ENCODE assay signal across 9 mouse cellular contexts in genomic region chr2:122367701-122368080, GRCm38 (mm10). TPM values are rescaled to one million over a fixed set of nuclear protein-coding genes. Genes with fewer than 3 reads are reported as not detected.
A peak's percentile ranks its signal among the peaks of the same experiment; 100 is the strongest.
DNase-seq lines count a peak whose midpoint lies in the region; ATAC-seq and TF ChIP-seq lines count a peak whose summit lies in the region.
"Had no signal": no experiment of that assay in that cellular context is flagged by ENCODE, and none has a peak within 500 bp of the region (broad histone marks: within the 10 kb centered on the region; RNA-seq: fewer than 3 reads in every experiment).

No protein-coding gene starts in this region.

- no peak for TF ChIP-seq CTCF in liver, adult 2 months (IDR thresholded peaks at IDR 0.05; ENCODE audit: low read depth, low read length)

- WGBS in liver, adult 2 months, result 26% methylated on average over 4 of the region's 4 CpGs
- WGBS in embryonic facial prominence, embryonic 15.5 days, result 16% methylated on average over 4 of the region's 4 CpGs
- 12% methylated on average over 4 of the region's 4 CpGs for WGBS in intestine, embryonic 15.5 days
- WGBS in neural tube, embryonic 12.5 days, result 7% methylated on average over 4 of the region's 4 CpGs

- H3K27ac ChIP-seq in liver, adult 2 months (replicated peaks; ENCODE audit: insufficient read depth, low read depth, low read length), result no peak overlapping the region
- H3K27ac ChIP-seq in embryonic facial prominence, embryonic 15.5 days (replicated peaks), result no peak overlapping the region
- H3K27ac ChIP-seq in intestine, embryonic 15.5 days, result no peak overlapping the region
- H3K27ac ChIP-seq in neural tube, embryonic 12.5 days, result no peak overlapping the region

- H3K27me3 ChIP-seq in liver, adult 2 months (ENCODE audit: control insufficient read depth, insufficient read depth, low read length), result no peaks in the 10 kb centered on the region
- H3K27me3 ChIP-seq in embryonic facial prominence, embryonic 15.5 days, result no peaks in the 10 kb centered on the region
- H3K27me3 ChIP-seq in intestine, embryonic 15.5 days (replicated peaks), result no peaks in the 10 kb centered on the region
- H3K27me3 ChIP-seq in neural tube, embryonic 12.5 days (replicated peaks), result no peaks in the 10 kb centered on the region

- no peaks in the 10 kb centered on the region for H3K9me3 ChIP-seq in embryonic facial prominence, embryonic 15.5 days (replicated peaks)
- H3K9me3 ChIP-seq in intestine, embryonic 15.5 days, result no peaks in the 10 kb centered on the region
- no peaks in the 10 kb centered on the region for H3K9me3 ChIP-seq in neural tube, embryonic 12.5 days

- H3K9ac ChIP-seq in liver, adult 2 months (ENCODE audit: low read depth, low read length), result no peak overlapping the region; the same call in 1 of the 2 replicates
- peak overlapping the region; percentile 85; the same call in 1 of the 2 replicates for H3K9ac ChIP-seq in embryonic facial prominence, embryonic 15.5 days
- H3K9ac ChIP-seq in intestine, embryonic 15.5 days, result peak overlapping the region; percentile 80
- H3K9ac ChIP-seq in neural tube, embryonic 12.5 days, result peak overlapping the region; percentile 95

- H3K4me2 ChIP-seq in embryonic facial prominence, embryonic 15.5 days (replicated peaks), result peak overlapping the region; percentile 84
- H3K4me2 ChIP-seq in intestine, embryonic 15.5 days (replicated peaks), result peak overlapping the region; percentile 88
- peak overlapping the region; percentile 69 for H3K4me2 ChIP-seq in neural tube, embryonic 12.5 days (replicated peaks)

- no peaks in the 10 kb centered on the region for H3K36me3 ChIP-seq in liver, adult 2 months (ENCODE audit: control insufficient read depth, insufficient read depth, low read length)
- peaks cover 7% of the 10 kb centered on the region; the same call in 1 of the 2 replicates for H3K36me3 ChIP-seq in embryonic facial prominence, embryonic 15.5 days
- no peaks in the 10 kb centered on the region for H3K36me3 ChIP-seq in intestine, embryonic 15.5 days
- H3K36me3 ChIP-seq in neural tube, embryonic 12.5 days, result peaks cover 13% of the 10 kb centered on the region

- no peak for ATAC-seq in embryonic facial prominence, embryonic 15.5 days (ENCODE audit: insufficient number of reproducible peaks, low FRiP score, low TSS enrichment, low read depth)
- ATAC-seq in intestine, embryonic 15.5 days, result no peak
- ATAC-seq in neural tube, embryonic 12.5 days (ENCODE audit: low FRiP score, low read depth), result no peak
- no peak for ATAC-seq in frontal cortex, adult (ENCODE audit: low TSS enrichment)

- peaks cover 3% of the 10 kb centered on the region; the same call in 1 of the 2 replicates for H3K79me2 ChIP-seq in liver, adult 2 months (ENCODE audit: control insufficient read depth, insufficient read depth, low read length)

- peak overlapping the region; percentile 91; the same call in 1 of the 2 replicates for H3K4me3 ChIP-seq in liver, adult 2 months (ENCODE audit: insufficient read depth, low read depth, low read length)
- peak overlapping the region; percentile 76 for H3K4me3 ChIP-seq in embryonic facial prominence, embryonic 15.5 days (replicated peaks)
- peak overlapping the region; percentile 89 for H3K4me3 ChIP-seq in intestine, embryonic 15.5 days (replicated peaks)
- H3K4me3 ChIP-seq in neural tube, embryonic 12.5 days, result peak overlapping the region; percentile 91

- no peak for DNase-seq in liver, adult 2 months (ENCODE audit: extremely low read depth, low read depth, low spot score)
- DNase-seq in liver, result no peak
- no peak for DNase-seq in right cerebral cortex, postnatal 4 days
- no peak for DNase-seq in embryo, embryonic 9.5 days (ENCODE audit: extremely low spot score)
- DNase-seq: heart, postnatal 4 days had no signal

- peaks cover 7% of the 10 kb centered on the region for H3K4me1 ChIP-seq in liver, adult 2 months (ENCODE audit: control insufficient read depth, insufficient read depth, low read length)
- peaks cover 22% of the 10 kb centered on the region for H3K4me1 ChIP-seq in embryonic facial prominence, embryonic 15.5 days
- H3K4me1 ChIP-seq in intestine, embryonic 15.5 days (replicated peaks), result peaks cover 18% of the 10 kb centered on the region
- H3K4me1 ChIP-seq in neural tube, embryonic 12.5 days, result peaks cover 31% of the 10 kb centered on the region

- no peak for TF ChIP-seq POLR2A in liver, adult 2 months (IDR thresholded peaks at IDR 0.05; ENCODE audit: extremely low read depth, insufficient read depth, low read length)

RNA-seq across cellular contexts. Expression of gene Shf, which starts 1.3 kb away (rescaled TPM):
- 6.6 and 6.7 TPM in 2 replicates for total RNA-seq in liver, adult 2 months (2014; rRNA removed)
- 8.1 and 14.0 TPM in 2 replicates for polyA plus RNA-seq in liver, adult 2 months (2012; rRNA removed)
- 4.5 and 5.0 TPM in 2 replicates for polyA plus RNA-seq in embryonic facial prominence, embryonic 15.5 days (2015; fragmentation: Nextera tagmentation; extraction: Ambion mirVana)
- 2.7 and 3.6 TPM in 2 replicates for polyA plus RNA-seq in intestine, embryonic 15.5 days (2015; fragmentation: Nextera tagmentation; extraction: Ambion mirVana)
- 12.2 and 15.1 TPM in 2 replicates for polyA plus RNA-seq in neural tube, embryonic 12.5 days (2016; fragmentation: Nextera tagmentation; extraction: Ambion mirVana)

RNA-seq across cellular contexts. Expression of gene Duox1, which starts 52.2 kb away (rescaled TPM):
- not detected in 2 replicates for total RNA-seq in liver, adult 2 months (2014; rRNA removed)
- not detected in 2 replicates for polyA plus RNA-seq in liver, adult 2 months (2012; rRNA removed)
- 1.5 TPM in 2 replicates for polyA plus RNA-seq in embryonic facial prominence, embryonic 15.5 days (2015; fragmentation: Nextera tagmentation; extraction: Ambion mirVana)
- 0.03 and 0.08 TPM in 2 replicates for polyA plus RNA-seq in intestine, embryonic 15.5 days (2015; fragmentation: Nextera tagmentation; extraction: Ambion mirVana)
- 0.10 and 0.15 TPM in 2 replicates for polyA plus RNA-seq in neural tube, embryonic 12.5 days (2016; fragmentation: Nextera tagmentation; extraction: Ambion mirVana)
- total RNA-seq: heart, postnatal 4 days had no signal

RNA-seq across cellular contexts. Expression of gene Duoxa1, which starts 54.2 kb away (rescaled TPM):
- not detected in 2 replicates for total RNA-seq in liver, adult 2 months (2014; rRNA removed)
- polyA plus RNA-seq in liver, adult 2 months (2012; rRNA removed), result not detected in 2 replicates
- 6.6 and 7.6 TPM in 2 replicates for polyA plus RNA-seq in embryonic facial prominence, embryonic 15.5 days (2015; fragmentation: Nextera tagmentation; extraction: Ambion mirVana)
- not detected in 2 replicates for polyA plus RNA-seq in intestine, embryonic 15.5 days (2015; fragmentation: Nextera tagmentation; extraction: Ambion mirVana)
- polyA plus RNA-seq in neural tube, embryonic 12.5 days (2016; fragmentation: Nextera tagmentation; extraction: Ambion mirVana), result 0.23 TPM in 1 of 2 replicates, not detected in the other
- total RNA-seq: heart, postnatal 4 days had no signal

RNA-seq across cellular contexts. Expression of gene Slc28a2, which starts 58.6 kb away (rescaled TPM):
- total RNA-seq in liver, adult 2 months (2014; rRNA removed), result 1.2 and 1.7 TPM in 2 replicates
- polyA plus RNA-seq in liver, adult 2 months (2012; rRNA removed), result 0.22 and 0.38 TPM in 2 replicates
- 0.31 and 1.5 TPM in 2 replicates for polyA plus RNA-seq in embryonic facial prominence, embryonic 15.5 days (2015; fragmentation: Nextera tagmentation; extraction: Ambion mirVana)
- polyA plus RNA-seq in intestine, embryonic 15.5 days (2015; fragmentation: Nextera tagmentation; extraction: Ambion mirVana), result 63.2 and 66.0 TPM in 2 replicates
- 0.28 TPM in 1 of 2 replicates, not detected in the other for polyA plus RNA-seq in neural tube, embryonic 12.5 days (2016; fragmentation: Nextera tagmentation; extraction: Ambion mirVana)
